Mouse (Mus musculus): ENCODE measurements around the gene Tgfbr1. TPM values are rescaled to one million over a fixed set of nuclear protein-coding genes. Genes with fewer than 3 reads are reported as not detected.

Tgfbr1 gene
- polyA plus RNA-seq, 1 experiment = 15.1 TPM

- TF ChIP-seq CTCF (IDR thresholded peaks at IDR 0.05; ENCODE audit: extremely low read depth, insufficient read depth, low read length) (no peak), POLR2A (IDR thresholded peaks at IDR 0.05; ENCODE audit: extremely low read depth, insufficient read depth, low read length) (no peak)
- Histone ChIP-seq H3K4me3 (ENCODE audit: insufficient read depth, low read length) (no peak overlapping the region), H3K4me1 (ENCODE audit: control insufficient read depth, insufficient read depth, low read length) (no peaks in the 10 kb centered on the region), H3K27ac (ENCODE audit: insufficient read depth, low read length) (no peak overlapping the region)
These were observed 96.1 kb downstream of the Tgfbr1 start for GRCm38 (mm10) chr4:47449116-47449515.

- no peak overlapping the region for H3K27ac ChIP-seq (ENCODE audit: insufficient read depth, low read length)
- no peak overlapping the region for H3K4me3 ChIP-seq (ENCODE audit: insufficient read depth, low read length)
- TF ChIP-seq CTCF (IDR thresholded peaks at IDR 0.05; ENCODE audit: extremely low read depth, insufficient read depth, low read length) (no peak), POLR2A (IDR thresholded peaks at IDR 0.05; ENCODE audit: extremely low read depth, insufficient read depth, low read length) (no peak)
- H3K4me1 ChIP-seq (ENCODE audit: control insufficient read depth, insufficient read depth, low read length) = no peaks in the 10 kb centered on the region
These were observed 96.8 kb downstream of the Tgfbr1 start for GRCm38 (mm10) chr4:47449586-47450522.

Other genes starting within 250 kb of the Tgfbr1 start
- 11.7 and 11.8 TPM in 2 replicates for gene Col15a1, start 145.1 kb upstream of the Tgfbr1 start, polyA plus RNA-seq (2012; rRNA removed)
- 77.2 and 81.6 TPM in 2 replicates for gene Alg2, start 121.1 kb downstream of the Tgfbr1 start, polyA plus RNA-seq (2012; rRNA removed)
- 65.5 and 76.1 TPM in 2 replicates for gene Sec61b, start 121.4 kb downstream of the Tgfbr1 start, polyA plus RNA-seq (2012; rRNA removed)

All from cortical plate, adult 2 months (tissue).